Mouse (Mus musculus) liver, adult 2 months (tissue): ENCODE measurements at regions not wholly inside any gene's neighbourhood (a gene's known extent, or its start where the extent isn't known, plus 50 kb on each side); places are given as distances from the start of the nearest gene placed in this dataset.

Source experiments
- DNase-seq: peaks from one replicate; pipeline ENCODE4 v3.0.0-alpha.2; 2011; ENCODE audit warnings: low read depth, low spot score; ENCODE audit errors: extremely low read depth
- H3K27ac ChIP-seq: fragments of 200-500 bp; replicated peaks from 2 replicates; pipeline ENCODE4 v1.5.1; 2012; ENCODE audit warnings: low read depth, mild to moderate bottlenecking, control low read depth, inconsistent platforms, low read length; ENCODE audit not compliant: insufficient read depth
- H3K27me3 ChIP-seq: fragments of 200-500 bp; 2 replicates; pipeline ENCODE4 v1.6.1; 2012; ENCODE audit warnings: mild to moderate bottlenecking, moderate library complexity, low read length, inconsistent platforms; ENCODE audit not compliant: control insufficient read depth, insufficient read depth
- H3K36me3 ChIP-seq: fragments of 200-500 bp; 2 replicates; pipeline ENCODE4 v1.6.1; 2012; ENCODE audit warnings: low read length, inconsistent platforms; ENCODE audit not compliant: control insufficient read depth, insufficient read depth
- H3K4me1 ChIP-seq: fragments of 200-500 bp; 2 replicates; pipeline ENCODE4 v1.6.1; 2011; ENCODE audit warnings: low read length; ENCODE audit not compliant: control insufficient read depth, insufficient read depth
- H3K4me3 ChIP-seq: fragments of 200-500 bp; 2 replicates; pipeline ENCODE4 v1.5.1; 2011; ENCODE audit warnings: low read depth, mild to moderate bottlenecking, control low read depth, low read length, moderate library complexity; ENCODE audit not compliant: insufficient read depth
- H3K79me2 ChIP-seq: fragments of 200-500 bp; 2 replicates; pipeline ENCODE4 v1.6.1; 2012; ENCODE audit warnings: inconsistent platforms, mild to moderate bottlenecking, low read length, moderate library complexity; ENCODE audit not compliant: control insufficient read depth, insufficient read depth
- H3K9ac ChIP-seq: fragments of 200-500 bp; 2 replicates; pipeline ENCODE4 v1.6.1; 2012; ENCODE audit warnings: low read depth, mild to moderate bottlenecking, control low read depth, inconsistent platforms, low read length
- CTCF ChIP-seq: fragments of 200-500 bp; IDR thresholded peaks from 2 replicates; pipeline ENCODE4 v1.5.1; 2011; ENCODE audit warnings: low read depth, low read length, control low read depth
- POLR2A ChIP-seq: fragments of 200-500 bp; IDR thresholded peaks from 2 replicates; pipeline ENCODE4 v1.6.1; 2011; ENCODE audit warnings: low read length, control low read depth; ENCODE audit not compliant: insufficient read depth; ENCODE audit errors: extremely low read depth
- WGBS: fragments of 180-500 bp; shearing (Covaris S2); methylation state at CpG from one replicate; pipeline ENCODE4 v1.1.7; 2018; 5-methylcytosine and 5-hydroxymethylcytosine counted together

GRCm38 (mm10) chr9:85521342-85521741 is 194.2 kb upstream of the Tent5a start:
- H3K36me3 ChIP-seq, result no peaks in the 10 kb centered on the region
- WGBS, result 72% methylated on average over 2 of the region's 2 CpGs
- TF ChIP-seq CTCF, result no peak
- no peaks in the 10 kb centered on the region for H3K27me3 ChIP-seq
- no peak overlapping the region for H3K27ac ChIP-seq
- H3K4me3 ChIP-seq, result no peak overlapping the region
- no peaks in the 10 kb centered on the region for H3K79me2 ChIP-seq
- H3K9ac ChIP-seq, result no peak overlapping the region
- H3K4me1 ChIP-seq, result no peaks in the 10 kb centered on the region
- DNase-seq, result no peak

DNA sequence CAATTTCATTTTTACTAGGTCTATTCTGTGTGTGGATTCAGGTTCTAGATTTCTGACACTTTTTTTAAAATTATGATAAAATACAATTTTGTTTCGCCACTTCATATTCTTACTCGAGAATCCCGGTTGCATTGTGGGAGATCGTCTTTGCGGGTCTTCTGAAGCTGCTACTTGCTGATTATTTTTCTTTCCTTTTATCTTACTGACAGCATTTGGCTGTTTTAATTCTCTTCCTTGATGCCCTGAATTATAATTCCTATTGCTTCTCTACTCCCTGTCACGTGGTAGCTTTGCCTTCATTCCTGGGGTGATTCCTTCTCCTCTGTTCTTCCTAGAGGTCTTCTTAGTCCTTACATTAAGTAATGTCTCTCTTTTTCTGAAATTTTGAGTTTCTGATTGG is 193.8 kb upstream of the Tent5a start:
- H3K27ac ChIP-seq, result no peak overlapping the region
- H3K4me3 ChIP-seq, result no peak overlapping the region
- no peak for TF ChIP-seq CTCF
- TF ChIP-seq POLR2A, result no peak
- 87% methylated on average over 6 of the region's 6 CpGs for WGBS
- no peak for DNase-seq
- H3K27me3 ChIP-seq, result no peaks in the 10 kb centered on the region
- no peaks in the 10 kb centered on the region for H3K79me2 ChIP-seq
- H3K36me3 ChIP-seq, result no peaks in the 10 kb centered on the region
- H3K9ac ChIP-seq, result no peak overlapping the region
- no peaks in the 10 kb centered on the region for H3K4me1 ChIP-seq

DNA sequence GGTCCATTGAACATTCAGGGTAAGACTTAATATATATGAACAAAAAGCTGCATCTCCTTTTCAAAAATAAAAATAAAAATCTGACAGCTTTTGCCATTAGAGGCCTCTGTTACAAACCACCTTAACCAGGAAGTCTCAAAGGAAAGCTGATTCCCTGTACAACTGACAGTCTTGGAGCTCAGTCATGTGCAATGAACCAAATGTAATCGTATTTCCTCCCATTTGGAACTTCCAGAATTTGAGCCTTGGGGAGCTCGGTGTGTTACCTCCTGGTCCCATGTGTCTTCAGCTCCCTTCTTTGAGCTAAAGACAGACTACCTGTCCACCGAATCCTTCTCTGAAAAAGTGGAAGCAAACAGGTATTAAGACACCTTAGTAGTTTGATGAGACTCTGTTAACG is 171.9 kb upstream of the Tent5a start:
- H3K4me3 ChIP-seq, result no peak overlapping the region
- no peaks in the 10 kb centered on the region for H3K79me2 ChIP-seq
- no peaks in the 10 kb centered on the region for H3K27me3 ChIP-seq
- no peak overlapping the region for H3K27ac ChIP-seq
- 89% methylated on average over 4 of the region's 4 CpGs for WGBS
- no peaks in the 10 kb centered on the region for H3K4me1 ChIP-seq
- TF ChIP-seq CTCF (no peak), POLR2A (no peak)
- H3K36me3 ChIP-seq, result no peaks in the 10 kb centered on the region
- no peak for DNase-seq
- no peak overlapping the region for H3K9ac ChIP-seq

DNA sequence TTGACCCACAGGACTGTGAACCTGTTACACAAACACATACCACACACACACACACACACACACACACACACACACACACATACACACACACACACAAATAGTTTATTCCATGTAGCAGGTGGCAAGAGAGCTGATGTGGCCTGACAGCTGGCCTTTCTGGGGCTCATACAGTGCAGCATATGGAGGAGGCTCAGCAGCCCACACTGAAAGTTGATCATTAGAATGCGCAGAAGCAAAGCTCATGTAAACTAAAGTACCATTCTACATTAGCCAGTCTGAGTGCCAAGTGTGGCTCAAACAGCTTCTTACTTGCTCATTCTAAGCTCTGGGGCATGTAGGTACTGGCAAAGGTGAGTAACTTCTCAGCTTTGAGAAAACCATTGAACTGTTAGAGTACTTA is 170.2 kb upstream of the Tent5a start:
- H3K36me3 ChIP-seq, result no peaks in the 10 kb centered on the region
- H3K9ac ChIP-seq, result no peak overlapping the region
- no peaks in the 10 kb centered on the region for H3K27me3 ChIP-seq
- no peaks in the 10 kb centered on the region for H3K4me1 ChIP-seq
- no peak overlapping the region for H3K4me3 ChIP-seq
- no peak for TF ChIP-seq CTCF
- no peak for TF ChIP-seq POLR2A
- H3K79me2 ChIP-seq, result no peaks in the 10 kb centered on the region
- WGBS, result 95% methylated on average over 1 of the region's 1 CpGs
- H3K27ac ChIP-seq, result no peak overlapping the region
- no peak for DNase-seq

DNA sequence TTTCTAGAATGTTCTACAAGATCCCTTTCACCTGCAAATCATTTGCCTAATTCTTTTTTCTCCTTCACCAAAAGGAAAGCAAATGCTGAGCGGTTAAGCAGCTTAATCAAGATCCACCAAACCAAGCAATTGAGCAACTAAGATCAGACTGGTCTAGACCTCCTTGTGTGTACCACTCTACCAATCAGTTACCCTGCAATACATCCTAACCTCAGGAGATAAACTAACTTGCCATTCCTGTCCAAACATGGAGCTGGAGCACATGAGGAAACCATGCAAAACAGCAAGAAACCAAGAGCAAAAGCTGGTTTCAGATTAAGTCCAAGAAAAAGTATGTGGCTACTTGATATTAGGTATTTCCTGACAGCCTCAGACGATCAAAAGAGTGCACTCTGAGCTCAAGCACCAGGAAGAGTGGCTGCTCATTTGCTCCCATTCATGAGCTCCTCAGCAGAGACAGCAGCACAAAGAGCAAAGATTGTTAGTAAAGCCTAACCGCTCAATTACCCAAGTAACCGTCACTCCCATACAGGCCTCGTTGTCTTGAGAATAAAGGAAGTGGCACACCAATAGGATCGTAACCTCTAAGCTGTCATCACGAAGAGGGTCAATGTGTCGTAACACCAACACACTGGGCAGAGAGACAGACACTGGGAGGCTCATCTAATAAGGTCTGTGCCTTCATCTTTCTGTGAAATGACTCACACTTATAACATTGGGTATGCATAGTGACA is 169.5 kb upstream of the Tent5a start:
- H3K27me3 ChIP-seq, result no peaks in the 10 kb centered on the region
- TF ChIP-seq CTCF (no peak), POLR2A (no peak)
- WGBS, result 81% methylated on average over 8 of the region's 8 CpGs
- H3K9ac ChIP-seq, result no peak overlapping the region
- no peaks in the 10 kb centered on the region for H3K79me2 ChIP-seq
- DNase-seq, result no peak
- H3K4me3 ChIP-seq, result no peak overlapping the region
- no peak overlapping the region for H3K27ac ChIP-seq
- no peaks in the 10 kb centered on the region for H3K36me3 ChIP-seq
- H3K4me1 ChIP-seq, result no peaks in the 10 kb centered on the region

GRCm38 (mm10) chr9:85495056-85495455 is 167.9 kb upstream of the Tent5a start:
- 81% methylated on average over 4 of the region's 4 CpGs for WGBS

More at GRCm38 (mm10) chr9:85495056-85495455, 167.9 kb upstream of the Tent5a start:
- Histone ChIP-seq H3K36me3 (no peaks in the 10 kb centered on the region), H3K27me3 (no peaks in the 10 kb centered on the region), H3K4me1 (no peaks in the 10 kb centered on the region), H3K27ac (no peak overlapping the region), H3K9ac (no peak overlapping the region), H3K4me3 (no peak overlapping the region), H3K79me2 (no peaks in the 10 kb centered on the region)
- no peak for DNase-seq
- TF ChIP-seq CTCF (no peak), POLR2A (no peak)
